Mouse (Mus musculus): ENCODE measurements around the gene Ccdc190.

DNA sequence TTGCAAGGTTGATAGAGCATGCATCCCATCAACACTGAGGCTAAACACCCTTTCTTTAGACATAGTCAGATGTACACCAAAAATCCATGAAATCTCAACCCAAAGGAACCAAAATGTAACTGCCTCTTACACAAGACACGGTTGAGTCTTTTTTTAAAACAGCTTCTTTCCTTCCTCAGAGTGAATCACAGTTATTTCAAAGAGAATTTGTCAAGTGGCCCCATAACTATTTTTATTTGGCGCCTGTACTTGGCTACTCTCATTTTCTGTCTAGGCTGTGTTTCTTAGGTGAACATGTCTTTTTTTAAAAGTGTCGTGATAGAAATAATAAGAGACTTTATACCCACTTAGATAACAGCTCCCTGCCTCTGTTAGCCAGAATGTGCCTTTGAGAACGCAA lies 49.4 kb upstream of the Ccdc190 start:
- TF ChIP-seq POLR2A (IDR thresholded peaks at IDR 0.05; ENCODE audit: low read depth, low read length), result no peak
- no peak for TF ChIP-seq CTCF (IDR thresholded peaks at IDR 0.05; ENCODE audit: extremely low read depth, insufficient read depth, insufficient read length, insufficient replicate concordance)

Measured in spleen, adult 2 months (tissue).